Mouse (Mus musculus) right cerebral cortex, postnatal 14 days (tissue): ENCODE measurements around the gene Armc8.
"Not testable (repeated sequence)": the region's sequence is repeated elsewhere in the genome, so short reads cannot be mapped to it uniquely, and the experiment has no call there.

Source experiments
- DNase-seq: peaks from one replicate; pipeline ENCODE4 v3.0.0; 2022

Armc8 gene

DNA sequence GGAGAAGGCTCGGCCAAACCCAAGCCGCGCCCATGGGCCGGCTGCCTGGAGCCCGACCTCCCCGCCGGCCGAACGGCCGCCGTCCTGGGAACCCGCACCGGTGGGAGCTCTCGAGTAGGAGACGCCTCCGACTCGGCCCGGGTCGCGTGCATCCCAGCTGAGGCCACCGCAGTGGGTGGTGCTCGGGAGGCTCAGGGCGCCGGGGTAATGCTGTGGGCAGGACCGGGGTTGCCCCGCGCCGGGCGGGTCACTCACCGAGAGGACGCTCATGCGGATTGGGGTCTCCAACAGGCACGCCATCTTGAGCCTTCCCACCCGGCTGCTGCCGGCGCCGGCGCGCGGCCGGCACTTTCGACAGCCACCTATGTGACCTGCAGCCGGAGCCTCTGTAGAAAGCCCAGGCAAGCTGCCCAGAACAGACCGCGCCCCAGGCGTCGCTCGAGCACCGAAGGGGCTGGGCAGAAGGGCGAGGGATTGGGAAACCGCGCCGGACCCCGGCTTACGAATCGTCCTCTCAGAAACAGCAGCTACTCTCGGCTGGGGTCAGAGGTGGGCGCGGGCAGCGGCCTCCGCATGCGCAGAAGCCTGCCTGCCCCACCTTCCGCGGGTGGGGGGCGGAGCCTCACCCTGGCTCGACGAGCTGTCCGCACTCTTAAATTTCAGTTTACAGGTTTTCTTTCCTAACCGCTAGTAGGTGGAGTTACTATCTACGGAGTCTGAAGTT, at the start of gene Armc8:
Gene Armc8, minus strand, starts transcription at position 553 of the 724 bp plus-strand sequence.
- DNase-seq, result peak; percentile 90

DNA sequence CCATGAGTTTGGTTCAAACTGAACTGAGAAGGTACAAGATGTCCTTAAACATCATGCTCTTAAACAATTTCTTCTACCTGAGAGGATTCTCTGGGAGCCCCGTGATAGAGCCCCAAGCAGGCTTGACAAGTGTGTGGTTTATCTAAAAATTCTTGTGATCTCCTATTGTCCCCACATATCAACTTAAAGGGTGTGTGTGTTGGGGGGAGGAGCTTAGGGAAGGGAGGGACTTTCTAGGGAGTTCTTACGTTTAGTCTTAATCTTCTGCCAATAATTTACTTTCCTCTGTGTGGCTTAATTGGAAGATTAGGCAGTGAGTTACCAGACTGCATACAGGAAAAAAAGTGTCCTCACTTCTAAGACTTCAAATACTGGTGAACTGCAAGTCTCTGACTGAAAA, 43.5 kb upstream of the Armc8 start, which contains the start of gene A4gnt:
Gene A4gnt, plus strand, starts transcription at position 301 of the 400 bp plus-strand sequence.
- no peak for DNase-seq

DNA sequence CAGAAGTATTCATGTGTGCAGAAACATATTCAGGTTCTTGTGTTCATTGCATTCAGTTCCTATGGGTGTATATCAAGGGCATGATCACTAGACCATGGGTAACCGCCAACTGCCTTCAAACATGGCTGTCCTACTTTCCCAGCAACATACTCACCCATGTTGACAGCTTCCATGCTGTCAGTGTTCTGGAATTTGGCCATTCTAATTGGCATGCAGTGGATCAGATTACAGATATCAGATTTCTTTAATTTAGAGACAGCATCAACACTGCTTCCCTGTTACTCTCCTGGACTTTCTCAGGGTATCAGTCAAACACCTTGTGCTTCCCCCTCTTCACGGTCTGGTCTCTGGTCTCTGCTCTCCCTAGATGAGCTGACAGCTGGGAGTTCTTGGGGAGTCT, 34.9 kb upstream of the Armc8 start:
- no peak for DNase-seq

DNA sequence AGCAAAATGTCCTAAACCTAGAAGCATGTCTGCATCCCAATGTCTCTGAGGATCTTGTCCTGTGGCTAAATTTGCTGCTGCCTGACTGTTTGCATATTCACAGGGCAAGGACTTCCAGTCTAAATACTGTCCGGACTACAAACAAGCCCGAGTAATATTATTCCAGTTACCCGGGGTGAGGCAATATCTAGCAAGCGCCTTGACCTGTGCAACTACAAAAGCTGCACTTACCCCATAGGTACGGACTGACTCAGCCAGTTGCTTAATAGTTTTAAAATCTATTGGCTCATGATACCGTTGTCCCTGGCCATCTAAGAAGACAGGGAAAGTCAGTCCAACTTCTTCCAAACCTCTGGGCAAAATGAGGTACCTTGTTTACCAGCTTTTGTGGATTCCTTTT, 30.4 kb upstream of the Armc8 start:
- DNase-seq, result not testable (repeated sequence)

DNA sequence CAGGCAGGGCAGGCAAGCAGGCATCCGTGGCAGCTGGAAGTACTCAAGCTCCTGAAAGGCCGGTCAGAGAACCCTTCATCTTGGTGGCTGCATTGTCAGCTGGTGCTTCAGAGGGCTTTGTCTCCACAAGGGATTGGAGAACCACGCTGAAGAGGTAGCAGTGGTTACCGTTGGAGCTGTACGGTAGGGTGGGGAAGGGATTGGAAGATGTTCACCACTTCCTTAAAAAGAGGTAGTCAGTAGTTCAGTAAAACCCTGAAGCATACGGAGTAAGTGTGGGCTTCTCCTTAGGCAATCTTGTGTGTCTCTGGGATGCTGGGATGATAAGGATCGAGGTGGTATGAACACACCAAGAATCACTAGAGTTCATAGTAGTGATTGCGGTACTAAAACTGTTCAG, 22.4 kb upstream of the Armc8 start:
- no peak for DNase-seq

DNA sequence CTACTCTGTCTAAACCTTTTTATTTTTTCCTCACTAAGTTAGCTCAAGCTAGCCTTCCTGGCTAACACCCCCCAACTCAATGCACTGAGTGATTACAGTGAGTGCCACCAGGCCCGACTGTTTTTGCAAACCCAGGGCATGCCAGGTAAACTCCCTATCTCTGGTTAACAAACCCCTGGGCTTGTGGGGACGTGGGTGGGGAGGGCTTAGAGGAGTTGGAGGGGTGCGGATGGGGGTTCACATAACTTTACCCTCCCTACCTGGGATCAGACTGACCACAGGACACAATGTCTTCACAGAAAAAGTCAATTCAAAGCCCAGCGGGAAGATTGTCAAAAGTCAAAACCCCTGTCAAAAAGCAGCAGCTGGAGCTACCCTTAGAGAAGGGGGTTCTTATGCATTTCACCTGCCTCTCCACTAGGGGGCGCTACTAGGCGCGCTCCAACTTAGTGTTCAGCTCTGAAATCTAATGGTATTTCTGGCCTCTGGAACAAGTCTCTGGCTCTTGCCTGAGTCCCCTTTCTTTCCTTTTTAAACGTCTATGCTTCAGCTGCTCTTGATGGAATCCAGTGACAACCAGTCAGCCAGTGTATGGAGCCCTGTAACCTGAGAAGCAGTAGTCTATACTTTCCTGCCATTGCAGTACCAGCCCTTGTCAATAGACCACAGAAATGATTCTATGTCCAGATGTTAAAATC, 19.0 kb upstream of the Armc8 start:
- DNase-seq, result peak; percentile 43

DNA sequence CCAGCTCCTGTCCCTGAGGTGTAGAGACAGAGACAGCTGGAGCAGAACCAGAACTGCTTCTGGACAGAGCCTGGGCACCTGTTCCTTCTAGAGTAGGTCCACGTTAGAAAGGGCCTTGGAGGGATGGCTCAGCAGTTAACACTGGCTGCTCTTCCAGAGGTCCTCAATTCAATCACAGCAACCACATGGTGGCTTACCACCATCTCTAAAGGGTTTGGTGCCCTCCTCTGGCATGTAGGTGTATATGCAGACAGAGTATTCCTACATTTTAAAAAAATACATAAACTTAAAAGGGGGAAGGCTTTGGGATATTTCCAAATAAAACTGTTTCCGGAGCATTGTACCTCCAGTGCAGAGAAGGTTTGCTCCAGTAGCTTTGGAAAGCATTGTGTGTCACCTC, 12.0 kb upstream of the Armc8 start:
- DNase-seq, result peak; percentile 30

DNA sequence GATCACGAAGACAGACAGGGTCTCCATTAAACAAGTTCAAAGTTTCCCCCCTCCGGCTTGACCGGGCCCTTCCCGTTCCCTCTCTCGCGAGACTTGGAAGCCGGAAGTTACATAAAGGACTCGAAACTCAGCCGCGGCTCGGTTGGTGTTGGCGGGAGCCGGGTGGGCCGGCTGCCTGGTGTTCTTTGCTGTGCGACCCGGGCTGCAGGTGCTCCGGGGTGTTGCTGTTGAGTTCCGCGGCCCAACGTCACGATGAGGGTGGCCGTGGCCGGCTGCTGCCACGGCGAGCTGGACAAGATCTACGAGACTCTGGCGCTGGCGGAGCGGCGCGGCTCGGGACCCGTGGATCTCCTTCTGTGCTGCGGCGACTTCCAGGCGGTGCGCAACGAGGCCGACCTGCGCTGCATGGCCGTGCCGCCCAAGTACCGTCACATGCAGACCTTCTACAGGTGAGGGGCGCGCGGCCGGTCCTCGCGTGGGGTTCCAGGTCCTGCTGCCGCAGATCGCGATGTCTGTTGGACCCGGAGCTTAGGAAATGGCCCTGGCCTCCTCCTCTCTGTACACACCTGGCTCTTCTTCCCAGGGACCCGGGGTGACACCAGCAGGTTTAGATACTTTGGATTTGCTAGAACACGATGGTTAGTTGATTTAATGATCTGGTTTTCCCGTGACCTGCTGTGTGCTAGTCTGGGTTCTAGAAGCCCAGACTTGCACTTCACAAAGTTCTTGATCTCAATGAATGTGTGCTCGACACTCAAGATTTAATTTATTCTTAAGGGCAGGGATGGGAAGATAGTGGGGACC, 7.2 kb upstream of the Armc8 start, which contains the start of gene Dbr1:
Gene Dbr1, plus strand, starts transcription at position 123 of the 804 bp plus-strand sequence.
- DNase-seq, result peak; percentile 93

DNA sequence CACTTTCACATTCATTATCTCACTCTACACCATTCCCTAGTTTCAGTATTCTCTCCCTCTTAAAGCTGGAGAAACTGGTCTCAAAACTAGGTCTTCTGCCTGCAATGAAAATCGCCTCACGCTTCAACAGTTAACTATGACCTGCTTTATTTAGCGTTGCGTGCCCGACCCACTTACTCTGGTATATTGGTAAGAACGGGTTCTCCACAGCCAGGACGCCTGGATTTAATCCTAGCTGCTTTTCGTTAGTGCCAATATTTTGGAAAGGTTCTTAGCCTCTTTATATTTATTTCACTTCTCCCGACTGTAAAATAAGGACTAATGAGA, 335 bp upstream of the Armc8 start:
- no peak for DNase-seq

DNA sequence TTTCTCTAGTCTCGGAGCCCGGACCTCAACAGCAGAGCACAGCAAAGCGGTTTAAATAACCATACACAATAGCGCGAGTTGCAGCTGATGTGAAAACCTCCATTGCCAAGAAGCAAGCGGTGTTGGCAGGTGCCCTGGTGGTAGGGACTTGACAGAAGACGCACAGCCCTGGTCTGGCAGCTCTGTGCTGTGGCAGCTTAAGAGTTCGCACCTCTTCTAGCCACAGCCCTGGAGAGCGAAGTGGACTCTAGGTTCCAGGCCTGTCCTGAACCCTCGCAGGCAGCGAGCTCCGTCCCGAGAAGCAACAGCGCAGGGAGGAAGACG, 714 bp downstream of the Armc8 start:
- DNase-seq, result peak; percentile 19

DNA sequence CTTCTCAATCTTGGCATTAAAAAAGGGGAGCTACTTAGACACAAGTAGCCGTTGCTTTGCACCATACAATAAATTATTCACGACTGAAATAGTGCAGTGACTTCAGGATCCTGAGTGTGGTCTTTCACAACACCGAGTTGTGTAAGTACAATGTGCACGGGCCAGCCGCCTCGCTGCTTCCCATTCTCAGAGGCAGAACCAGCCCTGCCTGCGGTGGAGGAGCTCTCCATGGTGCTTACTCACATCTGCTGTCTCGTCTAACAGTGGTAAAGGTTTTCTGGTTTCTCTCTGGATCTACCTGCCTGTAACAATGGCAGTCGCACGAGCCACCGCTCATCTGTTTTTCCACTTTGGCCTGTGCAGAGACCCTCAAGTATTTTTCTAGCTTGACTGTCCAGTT, 5.0 kb downstream of the Armc8 start:
- no peak for DNase-seq

DNA sequence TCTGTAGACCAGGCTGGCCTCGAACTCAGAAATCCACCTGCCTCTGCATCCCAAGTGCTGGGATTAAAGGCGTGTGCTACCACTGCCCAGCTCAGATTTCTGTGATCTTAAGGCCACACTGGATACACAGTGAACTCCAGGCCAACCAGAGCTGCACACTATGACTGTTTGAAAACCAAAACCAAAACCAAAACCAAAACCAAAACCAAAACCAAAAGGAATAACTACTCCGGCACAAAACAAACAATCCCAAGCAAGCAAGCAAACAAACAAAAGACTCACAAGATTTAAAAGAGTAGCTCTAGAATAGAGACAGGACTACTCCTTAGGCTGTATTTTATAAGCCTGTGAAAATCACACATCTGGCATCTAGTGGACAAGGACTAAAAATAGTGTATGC, 8.3 kb downstream of the Armc8 start:
- no peak for DNase-seq

DNA sequence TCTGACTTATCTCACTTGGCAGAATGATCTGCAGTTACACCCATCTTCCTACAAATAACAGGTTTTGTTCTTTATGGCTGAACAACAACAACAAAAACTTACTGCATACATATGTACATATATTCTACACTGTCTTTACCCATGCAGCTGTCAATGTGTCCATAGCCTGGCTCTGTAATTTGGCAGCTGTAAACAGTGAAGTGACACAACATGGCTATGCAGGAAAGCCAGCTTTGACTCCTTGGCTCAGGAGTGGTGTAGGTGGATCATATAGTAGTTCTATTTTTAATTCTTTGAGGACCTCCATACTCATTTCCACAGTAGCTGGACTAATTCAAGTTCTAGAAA, 9.2 kb downstream of the Armc8 start:
- no peak for DNase-seq

DNA sequence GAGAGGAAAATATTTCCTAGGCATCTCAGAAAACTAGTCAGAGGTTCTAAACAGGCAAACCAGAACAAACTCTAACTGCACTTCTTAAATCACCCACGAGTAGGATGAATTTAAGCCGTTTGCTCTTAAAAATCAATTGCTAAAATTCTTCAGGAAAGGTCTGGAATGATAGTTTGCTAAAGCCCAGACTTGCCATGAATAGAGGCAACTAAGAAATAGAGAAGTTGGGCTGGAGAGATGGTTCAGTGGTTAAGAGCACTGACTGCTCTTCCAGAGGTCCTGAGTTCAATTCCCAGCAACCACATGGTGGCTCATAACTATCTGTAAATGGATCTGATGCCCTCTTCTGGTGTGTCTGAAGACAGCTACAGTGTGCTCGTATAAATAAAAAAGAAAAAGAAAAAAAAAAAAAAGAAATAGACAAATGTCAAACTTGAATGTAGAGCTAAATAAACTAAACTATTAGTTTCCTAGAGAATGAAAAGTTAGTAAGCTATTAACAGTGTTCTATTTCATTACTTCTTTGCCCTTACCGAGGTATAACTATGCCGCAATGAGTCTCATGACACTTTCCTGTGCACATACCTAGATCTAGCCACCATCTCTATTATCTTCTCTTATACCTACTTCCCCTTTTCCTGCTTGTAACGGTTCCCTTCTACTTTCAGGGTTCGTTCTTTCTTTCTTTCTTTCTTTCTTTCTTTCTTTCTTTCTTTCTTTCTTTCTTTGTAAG, 9.7 kb downstream of the Armc8 start:
- DNase-seq, result no peak

DNA sequence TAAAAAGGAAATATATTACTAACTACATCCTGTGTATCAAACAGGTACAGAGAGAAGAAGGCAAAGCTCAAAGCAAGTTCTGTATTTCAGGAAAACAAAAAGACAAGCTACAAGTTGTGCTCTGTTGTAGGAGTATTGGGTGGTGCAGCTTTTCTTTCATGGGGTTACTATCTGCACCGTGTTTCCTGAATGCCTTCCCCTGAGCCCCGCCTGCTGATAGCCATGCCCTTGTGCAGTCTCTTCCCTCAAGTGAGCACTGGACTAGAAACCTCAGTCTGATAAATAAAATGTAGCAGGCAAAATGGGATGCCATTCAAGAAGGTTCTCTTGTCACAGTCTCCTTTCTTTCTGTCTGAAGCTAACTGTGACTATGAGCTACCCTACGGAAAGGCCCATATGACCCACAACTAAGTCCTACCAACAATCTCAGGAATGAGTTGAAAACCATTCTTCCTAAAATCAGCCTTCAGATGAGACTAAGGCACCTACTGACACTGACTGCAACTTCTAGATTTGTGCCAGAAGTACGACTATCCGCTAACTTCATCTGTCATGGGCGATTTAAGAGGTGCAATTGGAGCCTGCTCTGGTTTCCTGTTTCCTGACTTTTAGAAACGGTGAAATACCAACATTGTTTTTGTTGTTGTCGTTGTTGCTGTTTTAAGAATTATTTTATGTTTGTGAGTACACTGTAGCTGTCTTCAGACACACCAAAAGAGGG, 11.0 kb downstream of the Armc8 start:
- DNase-seq, result no peak

DNA sequence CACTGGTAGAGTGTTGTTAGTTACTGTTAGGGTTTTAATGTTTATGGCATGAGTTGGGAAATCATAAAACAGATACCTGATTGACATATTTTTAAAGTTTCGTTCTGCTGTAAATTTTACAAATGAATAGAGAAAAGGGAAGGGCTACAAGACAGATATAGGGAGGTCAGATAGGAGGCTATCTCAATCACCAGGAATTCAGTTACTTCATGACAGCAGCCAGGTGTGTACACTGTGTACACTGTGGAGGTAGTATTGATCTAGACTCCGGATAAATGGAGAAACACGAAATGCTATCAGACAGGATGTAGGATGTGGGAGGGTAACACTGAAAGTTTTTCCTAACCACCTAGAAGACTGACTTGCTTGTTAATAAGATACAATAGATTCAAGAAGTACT, 13.4 kb downstream of the Armc8 start:
- no peak for DNase-seq

DNA sequence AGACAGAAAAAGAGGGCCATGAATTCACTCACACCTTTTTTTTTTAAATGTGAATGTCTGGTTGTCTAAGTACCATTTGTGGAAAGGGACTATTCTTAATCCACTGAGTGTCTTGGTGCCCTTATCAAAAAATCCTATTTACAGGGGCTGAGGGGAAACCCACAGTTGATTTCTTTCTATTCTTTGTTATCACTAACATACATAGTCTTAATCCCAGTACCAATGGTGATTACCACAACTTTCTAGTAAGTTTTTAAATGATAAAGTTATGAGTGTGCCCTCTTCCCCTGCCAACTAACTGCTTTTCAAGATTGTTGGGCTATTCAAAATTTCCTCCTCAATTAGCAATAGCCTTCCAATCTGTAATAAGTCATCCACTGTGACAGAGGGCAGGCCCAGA, 14.6 kb downstream of the Armc8 start:
- DNase-seq, result no peak

DNA sequence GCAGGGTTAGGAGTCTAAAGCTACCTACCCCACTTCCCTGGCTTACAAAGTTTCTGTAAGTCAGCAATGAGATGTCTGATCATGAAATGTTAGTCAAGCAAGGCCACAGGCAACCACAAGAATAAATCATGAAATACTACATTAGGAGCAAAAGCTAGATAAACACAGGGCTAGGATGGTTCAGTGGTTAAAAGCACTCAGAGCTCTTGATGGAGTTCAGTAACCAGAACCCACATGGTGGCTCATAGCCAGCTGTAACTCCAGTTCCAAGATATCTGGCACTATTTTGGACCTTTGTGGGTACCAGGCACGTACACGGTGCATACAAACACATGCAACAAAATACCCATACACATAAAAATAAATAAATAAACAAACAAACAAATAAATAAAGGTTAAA, 15.7 kb downstream of the Armc8 start:
- no peak for DNase-seq

DNA sequence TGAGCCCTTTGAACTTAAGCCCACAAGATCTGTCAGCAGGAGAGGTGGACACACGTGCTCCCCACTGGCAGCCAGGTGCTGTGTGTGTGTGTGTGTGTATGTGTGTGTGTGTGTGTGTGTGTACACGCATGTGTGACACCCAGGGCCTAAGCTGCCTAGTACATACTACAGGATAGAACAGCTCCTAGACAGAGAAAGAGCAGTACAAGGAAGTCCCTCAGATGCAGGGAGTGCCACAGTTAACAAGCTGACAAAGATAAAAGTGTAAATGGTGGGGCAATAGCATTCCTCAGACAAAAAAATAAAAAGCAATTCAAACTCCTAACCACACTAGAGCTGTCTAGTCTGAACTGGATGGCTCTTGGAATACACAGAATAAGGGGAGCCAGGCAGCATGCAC, 16.6 kb downstream of the Armc8 start:
- no peak for DNase-seq

DNA sequence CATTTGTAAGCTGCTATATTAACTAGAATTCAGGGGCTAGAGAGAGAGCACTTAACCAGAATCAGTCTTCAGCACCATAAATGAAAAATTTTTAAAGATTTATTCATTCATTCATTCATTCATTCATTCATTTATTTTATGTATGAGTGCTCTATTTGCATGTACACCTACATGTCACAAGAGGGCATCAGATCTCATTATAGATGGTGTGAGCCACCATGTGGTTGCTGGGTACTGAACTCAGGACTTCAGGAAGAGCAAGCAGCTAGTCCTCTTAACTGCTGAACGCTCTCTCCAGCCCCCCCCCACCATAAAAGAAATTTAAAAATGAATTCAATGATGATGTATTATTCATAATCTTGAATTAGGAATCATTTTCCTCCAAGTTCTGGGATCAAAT, 22.4 kb downstream of the Armc8 start:
- DNase-seq, result no peak

DNA sequence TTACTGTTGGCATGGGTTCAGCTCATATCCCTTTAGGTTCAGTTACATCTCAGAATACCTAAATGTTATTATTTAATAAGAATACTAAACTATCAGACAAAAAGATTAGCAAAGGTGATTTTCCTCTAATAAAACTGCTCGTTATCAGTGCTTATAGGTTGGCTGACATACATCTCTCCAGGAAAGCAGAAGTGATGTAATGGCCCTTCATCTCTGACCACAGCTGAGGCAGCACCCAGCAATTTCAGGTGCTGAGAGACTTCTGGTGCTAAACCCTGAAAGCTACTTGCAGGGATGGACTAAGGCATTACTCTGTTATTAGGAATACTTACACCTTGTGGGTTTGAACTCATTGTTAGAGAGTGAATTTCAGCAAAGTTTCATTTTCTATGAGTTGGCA, 36.8 kb downstream of the Armc8 start:
- DNase-seq, result no peak

DNA sequence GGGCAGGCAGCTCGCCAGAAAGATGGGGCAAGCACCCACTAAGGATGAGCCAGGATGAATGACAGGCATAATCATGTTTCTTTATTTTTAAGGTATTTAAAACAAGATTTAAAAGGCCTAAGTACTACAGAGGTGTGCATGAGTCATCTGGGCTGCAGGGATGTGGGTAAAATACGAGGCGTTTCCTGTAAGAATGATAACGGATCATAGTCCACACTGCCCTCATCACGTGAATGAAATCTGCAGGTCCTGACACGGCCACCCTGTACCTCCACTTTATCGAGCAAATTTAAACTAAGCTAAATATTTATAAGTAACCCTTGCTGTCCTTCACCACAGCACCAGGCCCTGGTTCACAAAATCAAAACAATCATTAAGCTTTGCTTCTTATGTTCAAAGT, 62.8 kb downstream of the Armc8 start:
- no peak for DNase-seq

DNA sequence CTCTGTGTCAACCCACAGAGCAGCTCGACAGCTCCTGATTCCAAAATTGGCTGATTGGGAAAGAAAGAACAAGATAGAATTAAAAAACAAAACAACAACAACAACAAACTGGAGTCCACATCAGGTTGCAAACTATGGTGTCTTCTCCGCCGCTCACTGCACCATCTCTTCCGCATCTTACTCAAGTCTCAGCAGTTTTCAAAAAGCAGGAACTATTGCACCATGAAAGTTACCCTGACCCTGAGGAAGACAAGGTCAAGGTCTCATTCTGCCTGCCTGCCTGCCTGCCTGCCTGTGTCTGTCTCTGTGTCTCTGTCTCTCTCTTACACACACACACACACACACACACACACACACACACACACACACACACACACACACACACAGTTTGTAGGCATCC, 69.4 kb downstream of the Armc8 start:
- no peak for DNase-seq
